Mouse (Mus musculus): ENCODE data around the gene Mark2. TPM values are rescaled to one million over a fixed set of nuclear protein-coding genes. Genes with fewer than 3 reads are reported as not detected.
"Not testable (repeated sequence)": the region's sequence is repeated elsewhere in the genome, so short reads cannot be mapped to it uniquely, and the experiment has no call there.

Mark2 gene
- polyA plus RNA-seq, 1 experiment from 2014 or later = 57.8 TPM

GRCm38 (mm10) chr19:7377639-7378038 is 36.0 kb upstream of the Mark2 start:
- TF ChIP-seq CTCF (IDR thresholded peaks at IDR 0.05; ENCODE audit: low read depth) = no peak
- 67% methylated on average over 2 of the region's 2 CpGs for WGBS

DNA sequence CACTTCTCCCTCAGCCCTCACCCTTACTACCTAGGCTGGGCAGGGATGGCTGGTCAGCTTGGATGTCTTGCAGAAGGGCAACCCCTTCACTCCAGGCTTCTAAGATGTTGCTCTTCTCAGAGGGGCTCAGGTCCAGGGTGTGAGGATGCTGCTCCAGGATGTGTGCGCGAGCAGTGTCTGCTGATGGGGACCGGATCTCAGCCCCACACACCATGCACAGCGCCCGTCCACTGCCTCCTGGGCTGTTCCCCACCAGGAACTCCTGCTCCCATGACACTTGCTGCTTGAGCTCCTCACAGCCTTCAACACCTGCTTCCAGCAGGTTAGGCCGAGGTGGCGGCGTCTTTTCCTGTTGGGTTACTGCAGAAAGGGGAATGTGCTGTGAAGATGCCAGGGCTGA is 32.8 kb upstream of the Mark2 start:
- no peak overlapping the region for H3K4me2 ChIP-seq
- TF ChIP-seq CTCF (IDR thresholded peaks at IDR 0.05; ENCODE audit: low read depth) = no peak
- H3K36me3 ChIP-seq (ENCODE audit: insufficient read depth) = peaks cover 81% of the 10 kb centered on the region
- ATAC-seq (ENCODE audit: insufficient read depth) (no peak), DNase-seq (no peak)
- no peak overlapping the region for H3K27ac ChIP-seq (ENCODE audit: low read depth)
- H3K9ac ChIP-seq = no peak overlapping the region
- H3K4me1 ChIP-seq (ENCODE audit: insufficient read depth) = no peaks in the 10 kb centered on the region
- no peak overlapping the region for H3K4me3 ChIP-seq (ENCODE audit: low read depth, low read length)
- no peaks in the 10 kb centered on the region for H3K27me3 ChIP-seq (ENCODE audit: insufficient read depth, low read length)
- WGBS = 98% methylated on average over 8 of the region's 8 CpGs
- H3K9me3 ChIP-seq (ENCODE audit: low read depth, low read length) = no peaks in the 10 kb centered on the region

More at GRCm38 (mm10) chr19:7377639-7378038, 36.0 kb upstream of the Mark2 start:
- H3K9ac ChIP-seq = no peak overlapping the region
- ATAC-seq (ENCODE audit: insufficient read depth) (no peak), DNase-seq (no peak)
- H3K27me3 ChIP-seq (ENCODE audit: insufficient read depth, low read length) = no peaks in the 10 kb centered on the region
- H3K36me3 ChIP-seq (ENCODE audit: insufficient read depth) = peaks cover 52% of the 10 kb centered on the region
- no peak overlapping the region for H3K4me2 ChIP-seq
- H3K4me1 ChIP-seq (ENCODE audit: insufficient read depth) = peaks cover 7% of the 10 kb centered on the region
- no peaks in the 10 kb centered on the region for H3K9me3 ChIP-seq (ENCODE audit: low read depth, low read length)
- no peak overlapping the region for H3K27ac ChIP-seq (ENCODE audit: low read depth)
- H3K4me3 ChIP-seq (ENCODE audit: low read depth, low read length) = no peak overlapping the region

- H3K27me3 ChIP-seq (ENCODE audit: insufficient read depth, low read length); H3K9ac ChIP-seq; H3K9me3 ChIP-seq (ENCODE audit: low read depth, low read length); DNase-seq; H3K27ac ChIP-seq (ENCODE audit: low read depth); ATAC-seq (ENCODE audit: insufficient read depth); H3K4me3 ChIP-seq (ENCODE audit: low read depth, low read length); H3K4me2 ChIP-seq; H3K4me1 ChIP-seq (ENCODE audit: insufficient read depth): not testable (repeated sequence)
- 80% methylated on average over 4 of the region's 4 CpGs for WGBS
- peaks cover 76% of the 10 kb centered on the region for H3K36me3 ChIP-seq (ENCODE audit: insufficient read depth)
These were observed 27.8 kb upstream of the Mark2 start for GRCm38 (mm10) chr19:7369469-7369868.

- no peaks in the 10 kb centered on the region for H3K4me1 ChIP-seq (ENCODE audit: insufficient read depth)
- no peak overlapping the region for H3K4me3 ChIP-seq (ENCODE audit: low read depth, low read length)
- H3K27me3 ChIP-seq (ENCODE audit: insufficient read depth, low read length) = no peaks in the 10 kb centered on the region
- ATAC-seq (ENCODE audit: insufficient read depth) (no peak), DNase-seq (no peak)
- no peak overlapping the region for H3K4me2 ChIP-seq
- H3K9ac ChIP-seq = no peak overlapping the region
- TF ChIP-seq CTCF (IDR thresholded peaks at IDR 0.05; ENCODE audit: low read depth) = no peak
- peaks cover 20% of the 10 kb centered on the region for H3K36me3 ChIP-seq (ENCODE audit: insufficient read depth)
- H3K27ac ChIP-seq (ENCODE audit: low read depth) = no peak overlapping the region
- H3K9me3 ChIP-seq (ENCODE audit: low read depth, low read length) = no peaks in the 10 kb centered on the region
- 55% methylated on average over 6 of the region's 6 CpGs for WGBS
These were observed 12.0 kb upstream of the Mark2 start for GRCm38 (mm10) chr19:7353636-7354035.

DNA sequence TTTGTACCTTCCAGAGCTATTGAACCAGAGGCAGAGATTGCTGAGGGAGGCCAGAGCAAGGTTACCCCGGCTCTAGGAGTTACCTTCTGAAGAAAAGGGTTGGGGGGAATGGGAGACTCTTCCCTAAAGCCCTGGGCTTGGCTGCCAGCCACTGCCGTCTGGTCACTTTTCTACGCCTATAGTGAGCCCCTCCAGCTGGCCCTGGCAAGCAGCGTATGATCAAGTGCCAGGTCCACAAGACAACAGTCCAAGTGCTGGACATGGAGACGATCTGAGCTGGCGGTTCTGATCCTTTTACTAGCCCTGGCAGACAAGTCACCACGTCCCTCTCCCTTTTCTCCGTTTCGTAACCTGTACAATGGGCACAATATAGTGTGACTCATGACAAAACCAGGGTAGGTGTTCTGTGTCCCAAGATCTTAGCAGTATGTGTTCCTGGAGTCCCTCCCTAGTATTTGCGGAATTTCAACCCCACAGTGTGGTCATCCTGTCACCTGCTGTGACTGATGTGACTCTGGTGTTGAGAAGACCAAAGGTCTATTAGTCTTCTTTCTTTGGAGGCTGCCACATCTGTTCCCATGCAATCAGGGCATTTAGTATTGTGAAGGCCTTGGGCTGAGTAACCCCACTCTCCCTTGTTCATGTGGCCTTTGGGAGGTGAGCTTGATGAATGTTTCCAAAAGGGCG is 11.3 kb upstream of the Mark2 start:
- Histone ChIP-seq H3K4me1 (ENCODE audit: insufficient read depth) (no peaks in the 10 kb centered on the region), H3K36me3 (ENCODE audit: insufficient read depth) (peaks cover 13% of the 10 kb centered on the region), H3K9me3 (ENCODE audit: low read depth, low read length) (no peaks in the 10 kb centered on the region), H3K4me3 (ENCODE audit: low read depth, low read length) (no peak overlapping the region), H3K4me2 (no peak overlapping the region), H3K27ac (ENCODE audit: low read depth) (no peak overlapping the region), H3K27me3 (ENCODE audit: insufficient read depth, low read length) (no peaks in the 10 kb centered on the region), H3K9ac (no peak overlapping the region)
- ATAC-seq (ENCODE audit: insufficient read depth) (no peak), DNase-seq (peak; percentile 58)
- TF ChIP-seq CTCF (IDR thresholded peaks at IDR 0.05; ENCODE audit: low read depth) = no peak
- 64% methylated on average over 11 of the region's 11 CpGs for WGBS

GRCm38 (mm10) chr19:7349993-7350392 is 8.3 kb upstream of the Mark2 start:
- ATAC-seq (ENCODE audit: insufficient read depth) (no peak), DNase-seq (no peak)
- Histone ChIP-seq H3K27ac (ENCODE audit: low read depth) (no peak overlapping the region), H3K4me2 (no peak overlapping the region), H3K9me3 (ENCODE audit: low read depth, low read length) (no peaks in the 10 kb centered on the region), H3K9ac (no peak overlapping the region), H3K36me3 (ENCODE audit: insufficient read depth) (no peaks in the 10 kb centered on the region), H3K4me3 (ENCODE audit: low read depth, low read length) (no peak overlapping the region), H3K4me1 (ENCODE audit: insufficient read depth) (no peaks in the 10 kb centered on the region), H3K27me3 (ENCODE audit: insufficient read depth, low read length) (no peaks in the 10 kb centered on the region)
- WGBS = 63% methylated on average over 1 of the region's 1 CpGs
- TF ChIP-seq CTCF (IDR thresholded peaks at IDR 0.05; ENCODE audit: low read depth) = no peak

- H3K9me3 ChIP-seq (ENCODE audit: low read depth, low read length) = no peaks in the 10 kb centered on the region
- H3K27me3 ChIP-seq (ENCODE audit: insufficient read depth, low read length) = no peaks in the 10 kb centered on the region
- peak; percentile 83 for DNase-seq
- no peak overlapping the region for H3K4me2 ChIP-seq
- H3K4me1 ChIP-seq (ENCODE audit: insufficient read depth) = no peaks in the 10 kb centered on the region
- H3K4me3 ChIP-seq (ENCODE audit: low read depth, low read length) = no peak overlapping the region
- peak; percentile 92 for TF ChIP-seq CTCF (IDR thresholded peaks at IDR 0.05; ENCODE audit: low read depth)
- no peak for ATAC-seq (ENCODE audit: insufficient read depth)
- 20% methylated on average over 4 of the region's 4 CpGs for WGBS
- H3K9ac ChIP-seq = no peak overlapping the region
- no peak overlapping the region for H3K27ac ChIP-seq (ENCODE audit: low read depth)
- no peaks in the 10 kb centered on the region for H3K36me3 ChIP-seq (ENCODE audit: insufficient read depth)
These were observed 3.6 kb upstream of the Mark2 start for GRCm38 (mm10) chr19:7345235-7345755.
